Mouse (Mus musculus): ENCODE results near the gene Tmem220.

The Tmem220 gene

GRCm38 (mm10) chr11:67024867-67025477, at the start of gene Tmem220:
TSS of gene Tmem220 (plus strand) at chr11:67025154.
- peak; percentile 95 for DNase-seq (ENCODE audit: extremely low read depth, insufficient read length, low spot score)

- DNase-seq (ENCODE audit: extremely low read depth, insufficient read length, low spot score) = no peak
Measured at GRCm38 (mm10) chr11:66975606-66976330, 49.2 kb upstream of the Tmem220 start.

GRCm38 (mm10) chr11:66981336-66982115, 43.4 kb upstream of the Tmem220 start:
- no peak for DNase-seq (ENCODE audit: extremely low read depth, insufficient read length, low spot score)

- peak; percentile 4 for DNase-seq (ENCODE audit: extremely low read depth, insufficient read length, low spot score)
Measured at GRCm38 (mm10) chr11:66982794-66983193, 42.2 kb upstream of the Tmem220 start.

- DNase-seq (ENCODE audit: extremely low read depth, insufficient read length, low spot score) = no peak
Measured at GRCm38 (mm10) chr11:66983422-66984164, 41.4 kb upstream of the Tmem220 start.

- peak; percentile 58 for DNase-seq (ENCODE audit: extremely low read depth, insufficient read length, low spot score)
Measured at GRCm38 (mm10) chr11:66984165-66985135, 40.5 kb upstream of the Tmem220 start.

- DNase-seq (ENCODE audit: extremely low read depth, insufficient read length, low spot score) = no peak
Measured at GRCm38 (mm10) chr11:66985136-66985702, 39.7 kb upstream of the Tmem220 start.

- DNase-seq (ENCODE audit: extremely low read depth, insufficient read length, low spot score) = no peak
Measured at GRCm38 (mm10) chr11:66992150-66992549, 32.8 kb upstream of the Tmem220 start.

GRCm38 (mm10) chr11:66993674-66994073, 31.3 kb upstream of the Tmem220 start:
- DNase-seq (ENCODE audit: extremely low read depth, insufficient read length, low spot score) = no peak

- no peak for DNase-seq (ENCODE audit: extremely low read depth, insufficient read length, low spot score)
Measured at GRCm38 (mm10) chr11:66996446-66996845, 28.5 kb upstream of the Tmem220 start.

- peak; percentile 39 for DNase-seq (ENCODE audit: extremely low read depth, insufficient read length, low spot score)
Measured at GRCm38 (mm10) chr11:66998467-66999403, 26.2 kb upstream of the Tmem220 start.

GRCm38 (mm10) chr11:67000671-67001070, 24.3 kb upstream of the Tmem220 start:
- no peak for DNase-seq (ENCODE audit: extremely low read depth, insufficient read length, low spot score)

- DNase-seq (ENCODE audit: extremely low read depth, insufficient read length, low spot score) = no peak
Measured at GRCm38 (mm10) chr11:67001717-67002116, 23.2 kb upstream of the Tmem220 start.

- DNase-seq (ENCODE audit: extremely low read depth, insufficient read length, low spot score) = no peak
Measured at GRCm38 (mm10) chr11:67002911-67003310, 22.0 kb upstream of the Tmem220 start.

- no peak for DNase-seq (ENCODE audit: extremely low read depth, insufficient read length, low spot score)
Measured at GRCm38 (mm10) chr11:67007961-67008360, 17.0 kb upstream of the Tmem220 start.

- DNase-seq (ENCODE audit: extremely low read depth, insufficient read length, low spot score) = no peak
Measured at GRCm38 (mm10) chr11:67008528-67008927, 16.4 kb upstream of the Tmem220 start.

- no peak for DNase-seq (ENCODE audit: extremely low read depth, insufficient read length, low spot score)
Measured at GRCm38 (mm10) chr11:67010430-67010829, 14.5 kb upstream of the Tmem220 start.

GRCm38 (mm10) chr11:67011635-67012034, 13.3 kb upstream of the Tmem220 start:
- no peak for DNase-seq (ENCODE audit: extremely low read depth, insufficient read length, low spot score)

Data from 3134 (cell line).